Comparison of ENCODE assay signal across 9 mouse cellular contexts in genomic region chr8:117379131-117379530, GRCm38 (mm10).
DNase-seq lines count a peak whose midpoint lies in the region; ATAC-seq and TF ChIP-seq lines count a peak whose summit lies in the region.
"Had no signal": no experiment of that assay in that cellular context is flagged by ENCODE, and none has a peak within 500 bp of the region (broad histone marks: within the 10 kb centered on the region; RNA-seq: fewer than 3 reads in every experiment).

No protein-coding gene starts in this region.

- H3K9ac ChIP-seq in forebrain, embryonic 14.5 days (ENCODE audit: low read length): no peak overlapping the region
- H3K9ac ChIP-seq in lung, embryonic 14.5 days: no peak overlapping the region
- H3K9ac ChIP-seq: limb, embryonic 12.5 days had no signal

- H3K4me3 ChIP-seq in C2C12 (ENCODE audit: insufficient read depth, poor library complexity, severe bottlenecking): no peak overlapping the region
- H3K4me3 ChIP-seq in forebrain, embryonic 14.5 days (ENCODE audit: low read depth, low read length): no peak overlapping the region
- H3K4me3 ChIP-seq in lung, embryonic 14.5 days (ENCODE audit: low read depth, low read length): no peak overlapping the region
- H3K4me3 ChIP-seq: limb, embryonic 12.5 days had no signal

- H3K79me2 ChIP-seq in C2C12 (ENCODE audit: control insufficient read depth, insufficient read depth): peaks cover 24% of the 10 kb centered on the region

- H3K27me3 ChIP-seq in C2C12 (ENCODE audit: control insufficient read depth, insufficient read depth, insufficient read length): no peaks in the 10 kb centered on the region
- no peaks in the 10 kb centered on the region for H3K27me3 ChIP-seq in forebrain, embryonic 14.5 days (replicated peaks; ENCODE audit: control insufficient read depth, insufficient read depth, low read length)
- H3K27me3 ChIP-seq in lung, embryonic 14.5 days (ENCODE audit: insufficient read depth, low read length): no peaks in the 10 kb centered on the region
- H3K27me3 ChIP-seq: limb, embryonic 12.5 days had no signal

- DNase-seq in adrenal gland, adult 2 months: peak; percentile 85
- no peak for DNase-seq in forebrain, embryonic 14.5 days (ENCODE audit: low spot score)
- DNase-seq in heart, postnatal 14 days: peak; percentile 78 to 79
- peak; percentile 76 to 83 for DNase-seq in kidney, postnatal 4 days
- peak; percentile 58 for DNase-seq in lung, embryonic 14.5 days
- DNase-seq in retina, embryonic 14.5 days (ENCODE audit: low spot score): peak; percentile 48
- DNase-seq in adipocyte (ENCODE audit: low spot score): no peak

- peak; percentile 22; the same call in 1 of the 2 replicates for ATAC-seq in forebrain, embryonic 14.5 days
- no peak for ATAC-seq in lung, embryonic 14.5 days (ENCODE audit: insufficient read depth)

- no peak overlapping the region for H3K27ac ChIP-seq in forebrain, embryonic 14.5 days (ENCODE audit: low read depth, low read length)
- H3K27ac ChIP-seq in lung, embryonic 14.5 days (ENCODE audit: low read depth): no peak overlapping the region
- H3K27ac ChIP-seq: limb, embryonic 12.5 days had no signal

- no peaks in the 10 kb centered on the region for H3K9me3 ChIP-seq in forebrain, embryonic 14.5 days (replicated peaks; ENCODE audit: control insufficient read depth, low read length)
- no peaks in the 10 kb centered on the region for H3K9me3 ChIP-seq in lung, embryonic 14.5 days (ENCODE audit: low read depth, low read length)

- TF ChIP-seq CTCF in C2C12 (IDR thresholded peaks at IDR 0.05; ENCODE audit: control insufficient read depth, insufficient read depth, insufficient read length): peak; percentile 68
- TF ChIP-seq CTCF in lung, embryonic 14.5 days (IDR thresholded peaks at IDR 0.05; ENCODE audit: low read depth): peak; percentile 68

- 69% methylated on average over 10 of the region's 10 CpGs for WGBS in forebrain, embryonic 14.5 days
- 51% methylated on average over 10 of the region's 10 CpGs for WGBS in lung, embryonic 14.5 days

- no peaks in the 10 kb centered on the region; the same call in 1 of the 2 replicates for H3K4me1 ChIP-seq in forebrain, embryonic 14.5 days (ENCODE audit: control insufficient read depth, insufficient read depth, low read length)
- H3K4me1 ChIP-seq in lung, embryonic 14.5 days (ENCODE audit: insufficient read depth): no peaks in the 10 kb centered on the region

- H3K36me3 ChIP-seq in C2C12 (ENCODE audit: control insufficient read depth, insufficient read depth): no peaks in the 10 kb centered on the region
- H3K36me3 ChIP-seq in forebrain, embryonic 14.5 days (ENCODE audit: control insufficient read depth, insufficient read depth, low read length): peaks cover 12% of the 10 kb centered on the region
- peaks cover 11% of the 10 kb centered on the region; the same call in 1 of the 2 replicates for H3K36me3 ChIP-seq in lung, embryonic 14.5 days (ENCODE audit: insufficient read depth)

- no peak overlapping the region for H3ac ChIP-seq in C2C12 (ENCODE audit: control insufficient read depth, insufficient read length, low read depth)

- H3K79me3 ChIP-seq in C2C12 (ENCODE audit: low read depth): peaks cover 5% of the 10 kb centered on the region

- intact Hi-C loops in heart, postnatal 14 days (cut with DNase I): loop anchor here (2.0 to 10.0 kb wide), 4 partner anchors 37 to 274 kb away; partner anchors contain the start of gene Cmip

- H3K4me2 ChIP-seq in forebrain, embryonic 14.5 days (ENCODE audit: low read length): no peak overlapping the region
- no peak overlapping the region for H3K4me2 ChIP-seq in lung, embryonic 14.5 days
- H3K4me2 ChIP-seq: limb, embryonic 12.5 days had no signal

TF ChIP-seq in C2C12, 6 proteins besides CTCF, POLR2A, EP300 and RAD21:
- TF ChIP-seq USF1 (IDR thresholded peaks at IDR 0.05; ENCODE audit: low read depth): no peak
- TF ChIP-seq CEBPB (IDR thresholded peaks at IDR 0.05; ENCODE audit: low read depth): no peak
- TF ChIP-seq FOSL1 (IDR thresholded peaks at IDR 0.05; ENCODE audit: insufficient read depth, low read length, poor library complexity, severe bottlenecking): no peak
- no peak for TF ChIP-seq MAX (IDR thresholded peaks at IDR 0.05)

Comparison
In these comparisons a context has a peak if more than half of its experiments do, and no peak if none do; other contexts are left out.
1. DNase-seq: peak in adrenal gland, adult 2 months (single experiment), heart, postnatal 14 days (2 of 2), kidney, postnatal 4 days (2 of 2), lung, embryonic 14.5 days (single experiment) and retina, embryonic 14.5 days (single experiment); none in forebrain, embryonic 14.5 days (single experiment) and adipocyte (single experiment).